Mouse (Mus musculus): ENCODE measurements around the gene Edem1.

The Edem1 gene

DNA sequence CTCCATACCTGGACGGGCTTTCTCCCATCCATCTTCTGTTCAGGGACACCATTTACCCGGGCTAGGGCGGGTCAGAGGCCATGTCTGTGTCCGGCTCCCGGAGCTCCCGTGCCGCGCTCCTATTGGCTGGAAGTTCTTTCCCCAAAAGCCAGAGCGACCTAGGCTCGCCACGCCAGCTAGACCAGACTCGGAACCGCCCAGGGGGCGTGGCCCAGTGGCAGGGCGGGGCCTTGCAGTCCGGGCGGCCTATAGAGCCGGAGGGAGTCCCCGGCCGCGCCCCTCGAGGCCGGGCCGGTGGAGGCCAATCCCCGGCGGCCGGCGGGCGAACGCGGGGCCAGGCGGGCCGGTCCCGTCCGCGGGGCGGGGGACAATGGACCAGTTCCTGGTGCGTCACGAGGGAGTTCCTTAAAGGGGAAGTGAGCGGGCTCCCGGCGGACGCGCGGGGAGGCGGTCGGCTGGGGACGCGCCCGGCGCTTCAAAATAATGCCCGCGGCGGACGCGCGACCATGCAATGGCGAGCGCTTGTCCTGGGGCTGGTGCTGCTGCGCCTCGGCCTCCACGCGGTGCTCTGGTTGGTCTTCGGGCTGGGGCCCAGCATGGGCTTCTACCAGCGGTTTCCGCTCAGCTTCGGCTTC is at the start of gene Edem1:
Gene Edem1 (plus strand): TSS at position 408 of the 635 bp plus-strand sequence.
- in situ Hi-C loops (cut with MboI; ENCODE audit: unreplicated experiment in 2 of 2), result loop anchor here (25.0 kb wide), 3 partner anchors 291 to 666 kb away; partner anchors contain the start of gene Itpr1 (in 1 of the 2)

DNA sequence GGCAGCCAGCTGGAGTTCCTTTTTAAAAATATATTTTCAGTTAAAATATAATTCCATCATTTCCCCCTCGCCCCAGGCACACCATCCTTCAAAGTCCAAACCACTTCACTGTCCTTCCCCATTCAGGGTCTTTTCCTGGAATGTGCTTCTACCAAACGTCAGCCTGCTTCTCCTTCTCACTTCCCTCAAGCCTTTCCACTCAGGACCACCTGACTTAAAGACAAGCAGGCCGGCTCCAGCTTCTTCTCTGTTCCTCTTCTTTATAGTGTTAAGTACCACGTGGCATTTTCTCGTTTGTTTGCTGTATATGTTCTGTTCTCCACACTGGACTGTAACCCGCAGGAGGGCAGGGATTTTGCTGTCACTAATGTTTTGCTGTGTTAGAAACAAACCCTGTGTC is 46.6 kb upstream of the Edem1 start:
- in situ Hi-C loops (cut with MboI; ENCODE audit: unreplicated experiment in 2 of 2), result loop anchor here in 1 of 2 experiments (5.0 kb wide), 1 partner anchor 55 kb away; no protein-coding TSS in a partner anchor

DNA sequence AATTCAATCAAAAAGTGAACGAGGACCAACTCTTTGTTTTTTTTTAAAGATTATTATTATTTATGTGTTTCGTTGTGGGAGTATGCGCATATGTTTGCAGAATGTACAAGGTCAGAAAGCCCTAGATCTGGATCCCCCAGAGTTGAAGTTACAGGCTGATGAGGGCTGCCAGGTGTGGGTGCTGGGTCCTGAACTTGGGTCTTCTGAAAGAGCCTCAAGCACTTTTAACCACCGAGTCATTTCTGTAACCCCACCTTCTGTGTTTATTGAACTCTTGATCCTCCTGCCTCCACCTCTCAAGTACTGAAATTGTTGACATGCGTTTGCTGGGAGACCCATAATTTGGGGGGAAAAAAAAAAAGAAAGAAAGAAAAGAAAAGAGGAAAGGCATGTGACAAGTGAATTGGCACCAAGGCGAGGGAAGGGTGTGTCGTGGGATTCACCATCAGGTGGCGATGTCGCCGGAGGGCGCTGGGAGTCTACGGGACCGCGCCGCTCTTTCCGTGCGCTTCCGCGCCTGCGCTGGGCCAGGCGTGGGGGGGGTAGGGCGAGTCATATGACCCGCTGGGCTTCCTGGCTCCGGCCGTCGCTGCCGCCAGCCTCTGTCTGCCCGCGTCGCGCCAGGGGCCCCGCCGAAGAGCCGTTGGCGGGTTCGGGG is 45.8 kb upstream of the Edem1 start, which contains the start of gene Arl8b:
Gene Arl8b (plus strand): TSS at position 574 of the 658 bp plus-strand sequence.
- in situ Hi-C loops (cut with MboI; ENCODE audit: unreplicated experiment in 2 of 2), result loop anchor here in 1 of 2 experiments (5.0 kb wide), 1 partner anchor 55 kb away; no protein-coding TSS in a partner anchor

DNA sequence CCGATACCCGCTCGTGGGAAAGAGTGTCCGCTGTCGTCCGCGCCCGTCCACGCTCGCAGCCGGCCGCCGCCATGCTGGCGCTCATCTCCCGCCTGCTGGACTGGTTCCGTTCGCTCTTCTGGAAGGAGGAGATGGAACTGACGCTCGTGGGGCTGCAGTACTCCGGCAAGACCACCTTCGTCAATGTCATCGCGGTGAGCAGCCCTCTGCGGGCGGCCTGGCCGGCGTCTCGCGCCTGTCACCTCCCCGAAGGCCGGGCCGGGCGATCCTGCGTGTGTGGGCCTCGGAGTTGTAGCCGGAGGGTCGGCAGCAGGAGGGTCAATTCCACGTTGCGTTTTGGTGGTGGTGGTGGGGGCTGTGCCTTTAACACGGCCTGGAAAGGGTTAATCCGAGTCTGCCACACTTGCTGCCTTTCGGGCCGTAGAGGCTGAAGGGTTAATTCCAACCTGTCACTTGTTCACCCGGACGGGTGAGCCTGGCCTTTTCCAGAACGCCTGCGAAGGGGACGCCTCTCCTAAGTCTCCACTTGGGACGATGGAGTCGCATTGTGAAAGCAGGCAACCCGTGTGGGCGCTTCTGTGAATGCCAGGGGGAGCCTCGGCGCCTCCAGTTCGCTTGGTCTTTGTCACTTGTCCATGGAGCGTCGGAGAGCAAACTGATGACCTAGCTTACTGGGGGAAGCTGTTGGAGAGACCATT is 45.1 kb upstream of the Edem1 start:
- in situ Hi-C loops (cut with MboI; ENCODE audit: unreplicated experiment in 2 of 2), result loop anchor here in 1 of 2 experiments (5.0 kb wide), 1 partner anchor 54 kb away; no protein-coding TSS in a partner anchor

DNA sequence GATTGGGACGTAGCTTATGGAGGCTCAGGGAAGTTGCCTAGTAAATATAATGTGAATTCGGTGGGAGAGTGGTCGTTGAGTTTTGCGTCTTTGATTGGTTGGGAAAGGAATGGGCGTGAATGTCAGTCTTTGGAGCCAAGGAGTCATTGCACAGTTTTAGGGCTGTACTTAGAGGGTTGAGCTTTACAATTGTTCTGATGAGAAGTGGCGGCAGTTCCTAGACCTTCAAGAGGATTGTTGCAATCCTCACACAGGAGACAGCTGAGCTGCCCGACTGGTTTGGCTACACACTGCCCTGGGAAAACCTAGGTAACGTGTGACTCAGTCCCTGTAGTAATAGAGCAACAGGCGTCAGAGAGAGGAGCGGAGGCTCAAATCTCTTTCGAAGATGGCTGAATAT is 44.4 kb upstream of the Edem1 start:
- in situ Hi-C loops (cut with MboI; ENCODE audit: unreplicated experiment in 2 of 2), result loop anchor here in 1 of 2 experiments (5.0 kb wide), 1 partner anchor 53 kb away; no protein-coding TSS in a partner anchor

DNA sequence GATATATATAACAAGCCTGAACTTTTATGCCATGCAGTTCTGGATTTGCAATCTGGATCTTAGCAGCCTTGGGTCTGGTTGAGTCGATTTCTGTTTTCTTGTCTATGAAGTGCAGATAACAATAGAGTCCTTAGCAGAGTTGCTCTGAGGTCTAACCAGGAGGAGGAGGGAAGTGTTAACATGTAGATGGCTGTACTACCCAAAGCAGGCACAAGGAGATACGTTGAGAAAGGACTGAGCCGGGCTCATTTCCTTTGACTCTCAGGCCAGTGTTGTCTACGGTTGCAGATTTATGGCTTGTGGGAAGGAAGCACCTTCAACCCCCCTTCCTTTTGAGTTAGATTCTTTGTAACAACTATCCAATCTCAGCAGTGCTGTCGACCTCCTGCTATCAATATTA is 43.6 kb upstream of the Edem1 start:
- in situ Hi-C loops (cut with MboI; ENCODE audit: unreplicated experiment in 2 of 2), result loop anchor here in 1 of 2 experiments (5.0 kb wide), 1 partner anchor 53 kb away; no protein-coding TSS in a partner anchor

DNA sequence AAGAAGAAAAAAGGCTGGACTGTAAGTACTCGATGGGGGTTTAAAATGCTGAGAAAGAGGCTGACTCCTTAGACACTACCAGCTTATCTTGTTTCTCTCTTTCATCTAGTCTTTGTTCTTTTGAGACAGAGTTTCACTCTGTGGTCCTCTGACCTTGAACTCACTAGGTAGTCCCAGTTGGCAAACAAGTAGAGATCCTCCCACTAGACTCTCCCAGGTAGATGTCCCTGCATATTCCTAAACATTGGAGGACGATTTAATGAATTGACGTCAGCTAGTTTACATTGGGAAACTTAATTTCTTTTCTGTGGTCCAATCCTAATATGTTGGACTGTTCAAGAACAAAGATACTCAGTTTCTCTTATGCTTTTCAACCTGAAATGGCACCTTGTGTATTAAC is 42.9 kb upstream of the Edem1 start:
- in situ Hi-C loops (cut with MboI; ENCODE audit: unreplicated experiment in 2 of 2), result no loop called here

DNA sequence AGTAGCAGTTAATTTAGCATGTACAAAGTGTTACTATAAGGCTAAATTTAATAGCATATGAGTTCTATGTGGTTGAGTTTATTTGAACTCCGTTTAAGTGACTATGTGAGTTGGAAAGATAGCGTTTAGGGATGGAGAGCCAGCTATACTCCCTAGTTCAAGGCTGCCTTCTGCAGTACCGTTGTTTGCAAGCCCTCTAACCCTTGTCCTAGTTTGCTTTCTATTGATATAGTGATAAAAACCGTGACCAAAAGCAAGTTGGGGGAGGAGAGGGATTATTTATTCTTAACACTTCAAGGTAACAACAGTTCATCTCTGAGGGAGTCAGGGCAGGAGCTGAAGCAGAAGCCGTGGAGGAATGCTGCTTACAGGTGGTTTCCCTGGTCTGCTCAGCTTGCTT is 36.9 kb upstream of the Edem1 start:
- in situ Hi-C loops (cut with MboI; ENCODE audit: unreplicated experiment in 2 of 2), result no loop called here

DNA sequence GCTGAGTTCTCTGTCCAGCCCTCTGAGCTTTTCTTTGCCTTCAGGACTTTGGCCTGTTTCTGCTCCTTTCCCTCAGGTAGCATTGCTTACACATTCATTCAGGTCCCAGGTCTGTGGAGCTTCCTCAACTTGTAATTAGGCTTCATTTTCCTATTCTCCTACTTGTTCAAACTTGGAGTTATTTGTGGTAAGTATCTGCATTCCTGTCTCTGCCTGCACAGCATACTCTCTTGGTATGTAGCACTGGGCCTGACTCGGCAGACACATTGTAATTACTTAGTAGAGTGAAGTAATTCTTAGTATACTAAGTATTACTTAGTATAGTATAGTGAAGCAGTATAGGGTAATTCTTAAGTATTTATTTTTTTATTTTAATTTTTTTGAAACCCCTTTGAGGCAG is 32.5 kb upstream of the Edem1 start:
- in situ Hi-C loops (cut with MboI; ENCODE audit: unreplicated experiment in 2 of 2), result no loop called here

DNA sequence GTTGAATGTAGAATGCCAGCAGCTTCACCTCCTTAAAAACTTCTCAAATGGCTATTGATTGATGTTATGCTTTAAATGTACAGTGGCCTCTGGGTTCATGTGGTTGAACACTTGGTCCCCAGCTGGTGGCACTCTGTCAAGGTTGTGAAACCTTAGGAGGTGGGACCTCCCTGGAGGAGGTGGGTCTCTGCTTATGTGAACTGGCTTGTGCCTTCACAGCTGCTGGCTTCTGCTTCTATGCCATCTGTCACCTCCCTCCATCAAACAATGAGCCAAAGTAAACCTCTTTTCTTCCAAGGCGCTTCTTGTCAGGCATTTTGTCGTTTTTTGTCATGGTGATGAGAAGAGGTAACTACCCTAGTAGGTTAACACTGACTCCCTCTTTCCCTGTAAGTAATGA is 31.7 kb upstream of the Edem1 start:
- in situ Hi-C loops (cut with MboI; ENCODE audit: unreplicated experiment in 2 of 2), result no loop called here

DNA sequence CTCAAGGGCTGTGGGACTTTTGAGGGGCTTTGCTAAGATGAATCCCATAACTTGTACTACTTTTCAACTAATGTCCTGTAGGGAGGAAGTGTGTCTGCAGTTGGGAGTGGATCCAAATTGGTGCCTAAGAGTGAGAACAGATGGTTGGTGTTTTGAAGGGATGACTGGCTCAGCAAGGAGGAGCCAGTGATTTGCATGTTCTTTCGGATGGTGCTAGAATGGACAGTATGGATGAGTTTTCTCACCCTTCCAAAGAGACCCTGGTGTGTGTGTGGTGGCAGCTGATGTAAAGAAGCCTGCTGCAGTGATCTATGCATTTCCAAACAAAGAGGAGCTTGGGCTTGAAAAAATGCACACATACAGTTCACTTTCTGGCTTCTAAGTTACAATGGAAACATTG is 23.2 kb upstream of the Edem1 start:
- in situ Hi-C loops (cut with MboI; ENCODE audit: unreplicated experiment in 2 of 2), result no loop called here

DNA sequence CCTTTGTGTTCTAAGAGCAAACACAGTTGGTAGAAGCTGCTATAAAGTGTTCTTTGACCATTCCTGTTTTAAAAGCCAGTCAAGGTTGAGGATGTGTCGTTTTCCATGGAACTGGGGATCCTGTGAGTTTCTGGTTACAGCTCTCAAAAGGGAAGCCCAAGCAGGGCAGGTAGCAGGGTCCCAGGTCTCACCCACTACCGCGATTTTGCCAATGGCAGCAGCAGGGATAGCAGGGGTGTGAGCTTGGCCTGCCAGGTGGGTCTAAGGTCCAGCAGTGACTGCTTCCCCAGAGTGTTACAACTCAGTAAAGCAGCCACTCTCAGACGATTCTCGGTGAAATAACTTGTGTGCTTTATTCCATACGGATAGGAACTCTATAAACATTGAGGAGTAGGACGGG is 22.6 kb upstream of the Edem1 start:
- in situ Hi-C loops (cut with MboI; ENCODE audit: unreplicated experiment in 2 of 2), result no loop called here

DNA sequence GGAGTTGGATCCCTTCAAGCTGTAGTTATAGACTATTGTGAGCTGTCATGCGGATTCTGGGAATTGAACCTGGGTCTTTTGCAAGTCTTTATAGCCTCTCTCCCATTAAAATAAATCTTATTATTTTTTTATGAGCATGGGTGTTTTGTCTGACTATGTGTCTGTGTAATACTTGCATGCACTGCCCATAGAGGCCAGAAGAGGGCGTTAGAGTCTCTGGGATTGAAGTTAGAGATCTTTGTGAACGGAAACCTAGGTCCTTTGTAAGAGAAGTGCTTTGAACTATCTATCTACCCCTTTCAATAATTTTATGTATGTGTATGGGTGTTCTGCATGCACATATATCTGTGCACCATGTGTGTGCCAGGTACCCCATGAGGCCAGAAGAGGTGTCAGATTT is 21.0 kb upstream of the Edem1 start:
- in situ Hi-C loops (cut with MboI; ENCODE audit: unreplicated experiment in 2 of 2), result no loop called here

DNA sequence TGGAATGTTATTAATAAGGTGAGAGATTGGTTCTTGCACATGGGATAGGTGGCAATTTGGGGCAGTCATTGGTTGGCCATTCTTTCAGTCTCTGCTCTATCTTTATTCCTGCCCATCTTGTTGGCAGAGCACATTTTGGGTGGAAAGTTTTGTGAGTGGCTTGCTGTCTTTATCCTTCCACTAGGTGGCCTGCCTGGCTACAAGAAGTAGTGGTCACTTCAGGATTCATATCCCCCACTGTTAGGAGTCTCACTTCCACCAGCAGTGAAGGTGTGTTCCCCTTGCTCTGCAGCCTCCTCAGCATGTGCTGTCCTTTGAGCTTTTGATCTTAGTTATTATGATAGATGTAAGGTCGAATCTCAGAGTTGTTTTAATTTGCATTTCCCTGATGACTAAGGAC is 19.7 kb upstream of the Edem1 start:
- in situ Hi-C loops (cut with MboI; ENCODE audit: unreplicated experiment in 2 of 2), result no loop called here

DNA sequence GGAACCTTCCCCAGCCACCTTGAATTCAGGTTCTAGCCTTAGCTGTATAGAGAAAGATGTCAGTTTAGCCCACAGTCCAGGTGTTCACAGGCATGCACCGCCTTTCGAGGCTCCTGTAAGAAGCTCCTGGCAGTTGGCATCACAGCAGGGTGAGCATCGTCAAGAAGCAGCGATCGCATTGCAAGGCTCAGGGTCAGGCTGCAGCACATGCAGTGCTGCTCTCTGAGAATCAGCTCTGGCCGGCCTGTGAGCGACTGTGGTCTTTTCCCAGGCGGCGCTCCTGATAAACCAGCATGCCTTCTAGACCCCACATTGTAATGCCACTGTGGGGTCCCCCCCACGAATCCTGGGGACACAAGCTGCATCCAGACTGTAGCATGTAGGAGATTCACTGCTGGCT is 18.2 kb upstream of the Edem1 start:
- in situ Hi-C loops (cut with MboI; ENCODE audit: unreplicated experiment in 2 of 2), result no loop called here

DNA sequence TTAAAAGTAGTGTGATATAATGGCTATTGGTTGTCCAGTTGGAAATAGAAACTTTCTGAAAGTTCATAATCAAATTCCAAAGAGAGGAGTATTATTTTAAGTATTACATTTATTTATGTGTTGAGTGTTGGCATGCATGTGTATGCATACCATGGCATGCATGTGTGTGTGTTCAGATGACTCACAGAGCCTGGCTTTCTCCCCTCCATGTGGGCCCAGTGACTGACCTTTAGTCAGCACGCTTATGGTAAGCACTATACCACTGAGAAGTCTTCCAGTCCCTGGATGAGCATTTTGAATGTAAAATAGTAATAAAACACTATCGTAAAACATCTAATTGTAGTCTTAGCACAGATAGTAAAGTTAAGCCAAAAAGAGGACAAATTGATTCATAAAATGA is 16.3 kb upstream of the Edem1 start:
- in situ Hi-C loops (cut with MboI; ENCODE audit: unreplicated experiment in 2 of 2), result no loop called here

DNA sequence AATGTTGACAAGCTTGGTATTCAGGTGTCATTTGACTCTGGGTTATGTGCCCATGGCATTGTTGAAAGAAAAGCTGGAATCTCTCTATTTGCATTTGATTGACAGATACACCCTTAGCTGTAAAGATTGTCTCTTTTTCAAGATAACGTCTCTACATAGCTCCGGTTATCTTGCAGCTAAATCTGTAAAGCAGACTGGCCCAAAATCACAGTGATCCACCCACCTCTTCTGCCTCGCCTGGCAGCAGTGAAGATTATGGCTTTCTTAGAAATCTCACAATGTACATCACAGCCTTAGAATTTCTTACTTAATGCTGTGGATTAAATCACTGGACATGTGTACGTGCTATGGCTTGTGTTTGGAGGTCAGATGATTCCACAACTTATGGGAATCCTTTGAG is 10.9 kb upstream of the Edem1 start:
- in situ Hi-C loops (cut with MboI; ENCODE audit: unreplicated experiment in 2 of 2), result no loop called here

DNA sequence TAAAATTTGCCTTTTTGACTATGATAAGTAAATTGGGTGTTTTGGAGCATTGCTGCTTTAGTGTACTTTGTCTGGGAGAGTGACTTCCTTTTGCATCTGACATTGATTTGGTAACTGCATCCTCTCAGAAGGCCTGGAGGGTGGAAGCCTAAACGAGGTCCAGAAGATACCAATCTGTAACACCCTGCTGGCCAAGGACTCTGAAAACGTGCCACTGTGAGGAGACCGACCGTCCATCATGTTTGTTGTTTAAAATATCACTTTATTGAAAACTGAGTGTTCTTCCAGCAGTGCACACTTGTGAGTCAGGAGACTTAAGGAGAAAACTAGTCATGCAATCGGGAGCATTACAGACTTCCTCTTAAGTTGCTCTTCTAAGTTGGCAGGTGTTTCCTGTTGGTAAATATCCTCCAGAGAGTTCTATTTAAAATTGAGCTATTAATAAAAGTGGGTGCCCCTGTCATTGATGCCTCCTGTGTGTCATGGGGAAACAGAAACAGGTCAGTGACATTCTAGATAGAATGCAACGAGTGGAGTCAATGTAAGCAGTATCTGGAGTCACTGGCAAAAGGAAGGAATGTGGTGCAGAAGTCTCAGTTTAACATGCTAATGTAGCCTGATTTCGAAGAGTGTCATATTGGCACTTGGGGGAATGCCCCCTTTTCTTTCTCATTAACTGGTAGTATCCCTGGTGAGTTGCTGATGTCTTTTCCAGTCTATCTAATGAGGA is 3.5 kb upstream of the Edem1 start:
- in situ Hi-C loops (cut with MboI; ENCODE audit: unreplicated experiment in 2 of 2), result loop anchor here (25.0 kb wide), 3 partner anchors 288 to 663 kb away; partner anchors contain the start of gene Itpr1 (in 1 of the 2)

DNA sequence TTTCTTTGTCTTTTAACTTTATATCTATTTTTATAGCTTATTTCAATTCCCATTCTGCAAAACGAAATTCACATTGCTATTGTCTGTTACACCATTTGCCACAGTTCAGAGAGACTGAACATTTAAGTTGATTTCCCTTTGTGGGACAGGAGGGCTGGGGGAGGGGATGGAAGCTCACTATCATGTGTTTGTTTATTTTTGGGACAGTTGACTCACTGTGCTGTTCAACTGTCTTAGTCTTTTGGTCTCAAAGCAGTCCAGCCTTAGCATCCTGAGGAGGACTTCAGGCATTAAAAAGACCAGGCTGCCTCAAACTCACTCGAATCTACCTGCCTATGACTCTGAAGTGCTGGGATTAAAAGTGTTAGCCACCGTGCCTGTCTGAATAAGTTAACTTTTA is 2.4 kb upstream of the Edem1 start:
- in situ Hi-C loops (cut with MboI; ENCODE audit: unreplicated experiment in 2 of 2), result loop anchor here (25.0 kb wide), 3 partner anchors 289 to 664 kb away; partner anchors contain the start of gene Itpr1 (in 1 of the 2)

DNA sequence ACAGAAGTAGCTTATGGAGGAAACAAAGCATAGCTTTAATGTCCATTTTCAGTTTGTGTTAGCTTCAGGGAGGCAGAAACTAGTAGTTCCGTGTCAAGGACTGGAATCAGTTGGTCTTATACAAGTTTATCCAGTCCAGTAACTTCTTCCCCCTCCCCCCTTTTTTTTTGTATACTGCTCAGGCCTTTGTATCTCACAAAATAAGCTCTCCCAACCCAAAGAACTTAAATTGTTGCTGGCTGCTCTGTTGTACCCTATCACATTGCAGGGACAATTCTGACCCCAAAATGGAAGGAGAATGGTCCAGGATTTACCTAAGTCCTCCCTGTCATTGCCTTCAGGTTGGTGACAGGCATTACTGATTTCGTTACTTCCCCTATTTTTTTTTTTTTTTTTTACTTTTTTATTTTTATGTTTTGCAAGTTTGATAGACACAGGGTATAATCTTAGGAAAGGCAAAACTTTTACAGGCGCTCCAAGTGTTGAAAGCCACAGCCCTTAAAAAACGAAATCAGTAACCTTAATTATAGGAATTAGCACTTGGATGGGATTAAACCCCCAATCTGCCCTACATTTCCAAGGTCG is 1.0 kb upstream of the Edem1 start:
- in situ Hi-C loops (cut with MboI; ENCODE audit: unreplicated experiment in 2 of 2), result loop anchor here (25.0 kb wide), 3 partner anchors 290 to 665 kb away; partner anchors contain the start of gene Itpr1 (in 1 of the 2)

All from v-Abl transformed pro-B cells (cell line).